Mouse (Mus musculus) 3134 (cell line): ENCODE measurements around the gene Maneal.

Source experiments
- DNase-seq: peaks from one replicate; pipeline ENCODE4 v3.0.0-alpha.2; 2011; ENCODE audit warnings: low spot score; ENCODE audit not compliant: insufficient read length; ENCODE audit errors: extremely low read depth

The Maneal gene

DNA sequence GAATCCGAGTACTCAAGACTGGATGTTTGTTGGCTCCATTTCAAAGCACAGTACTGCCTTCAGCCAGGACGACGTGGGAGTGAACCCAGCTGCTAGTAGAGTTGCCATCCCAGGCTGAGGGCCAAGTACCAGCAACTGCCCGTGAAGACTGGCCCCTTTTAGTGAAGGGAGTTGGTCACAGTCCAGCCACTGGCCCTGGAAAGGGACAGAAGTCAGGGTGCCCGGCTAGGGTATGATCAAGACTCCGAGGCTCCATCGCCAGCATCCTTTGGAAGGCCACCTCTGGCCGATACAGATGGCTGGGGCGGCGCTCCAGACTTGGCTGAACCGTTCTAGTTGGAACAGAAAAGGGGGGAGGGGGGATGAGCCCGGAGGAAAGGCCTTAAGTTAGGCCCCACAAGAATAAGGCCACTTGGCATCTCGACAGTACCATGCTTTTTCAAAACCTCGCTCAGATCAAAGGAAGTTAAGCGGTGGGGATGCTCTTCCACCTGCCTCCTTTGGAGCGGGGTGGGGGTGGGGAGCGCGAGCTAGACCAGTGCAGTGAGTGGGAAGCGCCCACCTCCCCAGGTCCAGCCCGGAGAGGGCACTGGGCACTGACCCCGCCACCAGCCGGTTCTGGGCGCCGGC lies 12.2 kb downstream of the Maneal start:
- DNase-seq: peak; percentile 74

GRCm38 (mm10) chr4:124847573-124847972 lies 14.4 kb downstream of the Maneal start:
- peak; percentile 46 for DNase-seq

GRCm38 (mm10) chr4:124843493-124843892 lies 18.5 kb downstream of the Maneal start:
- no peak for DNase-seq

DNA sequence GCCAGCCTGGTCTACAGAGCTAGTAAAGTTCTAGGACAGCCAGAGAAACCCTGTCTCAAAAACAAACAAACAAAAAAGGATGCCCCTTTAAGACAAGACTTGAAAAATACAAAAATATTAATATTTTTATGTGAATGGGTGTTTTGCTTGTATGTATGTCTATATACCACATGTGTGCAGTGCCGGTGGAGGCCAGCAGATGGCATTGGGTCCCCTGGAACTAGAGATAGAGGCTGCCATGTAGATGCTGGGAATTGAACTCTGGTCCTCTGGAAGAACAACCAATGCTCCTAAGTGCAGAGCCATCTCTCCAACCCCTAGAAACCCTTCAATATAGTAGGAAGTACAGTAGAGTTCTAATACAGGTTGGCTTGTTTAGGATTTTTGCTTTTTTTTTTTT lies 21.0 kb downstream of the Maneal start:
- DNase-seq: no peak

GRCm38 (mm10) chr4:124838035-124838700 lies 23.8 kb downstream of the Maneal start:
- no peak for DNase-seq

- no peak for DNase-seq
Measured at GRCm38 (mm10) chr4:124832796-124833195, 29.2 kb downstream of the Maneal start.

DNA sequence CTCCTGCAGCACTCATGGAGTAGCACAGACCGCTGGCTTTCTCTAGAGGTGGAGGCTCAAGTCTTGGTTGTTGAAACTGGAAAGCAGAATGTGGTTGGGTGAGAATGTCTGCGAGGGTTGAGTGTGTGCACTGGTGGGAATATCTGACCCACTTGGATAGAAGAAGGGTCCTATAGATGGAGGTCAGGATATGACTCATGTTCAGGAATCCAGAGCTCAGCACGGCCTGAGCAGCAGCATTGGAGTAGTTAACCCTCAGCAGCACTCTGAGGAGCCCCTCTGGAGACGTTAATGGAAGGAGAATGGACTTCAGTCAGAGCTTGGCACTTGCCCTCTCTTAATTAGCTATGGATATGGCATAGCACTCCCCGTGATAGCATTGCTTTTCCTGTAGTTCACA lies 32.3 kb downstream of the Maneal start:
- peak; percentile 35 for DNase-seq

DNA sequence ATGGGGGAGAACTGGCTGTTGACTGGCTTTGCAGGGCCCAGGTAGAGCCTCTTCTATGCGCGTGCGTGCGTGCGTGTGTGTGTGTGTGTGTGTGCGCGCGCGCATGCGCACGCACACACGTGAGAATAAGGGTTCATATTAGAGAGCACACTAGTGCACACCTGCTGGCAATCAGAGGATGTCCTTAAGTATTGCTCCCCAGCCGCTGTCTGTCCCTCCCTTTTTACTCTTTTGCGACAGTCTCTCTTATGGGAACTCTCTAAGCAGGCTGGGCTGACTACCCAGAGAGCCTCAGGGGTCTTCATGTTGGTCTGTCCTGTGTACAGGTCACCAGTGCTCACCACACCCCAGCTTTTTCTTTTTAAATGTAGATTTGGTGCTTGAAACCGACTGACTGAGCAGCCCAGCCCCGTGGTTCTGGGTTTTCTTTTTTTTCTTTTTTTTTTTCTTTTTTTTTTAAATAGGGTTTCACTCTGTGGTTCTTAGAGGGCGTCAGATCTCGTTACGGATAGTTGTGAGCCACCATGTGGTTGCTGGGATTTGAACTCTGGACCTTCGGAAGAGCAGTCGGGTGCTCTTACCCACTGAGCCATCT lies 36.5 kb downstream of the Maneal start:
- DNase-seq: no peak

DNA sequence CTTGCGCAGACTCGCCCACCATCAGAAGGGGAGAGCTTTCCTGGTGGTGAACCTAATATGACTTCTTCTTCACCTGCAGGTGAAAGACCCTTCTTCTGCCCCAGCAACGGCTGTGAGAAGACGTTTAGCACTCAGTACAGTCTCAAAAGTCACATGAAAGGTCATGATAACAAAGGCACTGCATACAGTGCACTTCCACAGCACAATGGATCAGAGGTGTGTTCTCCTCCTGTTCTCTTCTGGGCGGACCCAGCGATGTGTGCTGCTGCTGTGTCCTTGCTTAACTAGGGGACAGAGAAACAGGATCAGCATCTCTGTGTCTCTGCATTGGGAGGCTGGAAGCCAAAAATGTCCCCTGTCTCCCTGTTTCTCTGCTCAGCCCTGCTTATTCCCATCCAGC lies 37.0 kb downstream of the Maneal start:
- no peak for DNase-seq

DNA sequence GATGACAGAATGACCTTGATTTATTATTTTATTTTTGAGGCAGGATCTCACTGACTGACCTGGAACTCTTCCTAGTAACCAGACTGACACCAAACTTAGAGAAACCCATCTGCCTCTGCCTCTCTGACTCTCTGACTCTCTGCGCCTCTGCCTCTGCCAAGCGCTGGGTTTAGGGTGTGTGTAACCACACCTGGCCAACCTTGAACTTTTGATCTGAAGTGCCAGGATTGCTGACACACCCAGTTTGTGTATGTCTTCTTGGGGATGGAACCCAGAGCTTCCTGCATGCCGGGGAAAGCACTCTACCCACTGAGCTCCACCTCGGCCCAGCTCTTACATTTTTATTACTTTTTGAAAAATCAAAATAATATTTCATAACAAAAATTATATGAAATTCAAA lies 43.1 kb downstream of the Maneal start:
- no peak for DNase-seq

- peak; percentile 47 for DNase-seq
Measured at GRCm38 (mm10) chr4:124817803-124818202, 44.2 kb downstream of the Maneal start.

DNA sequence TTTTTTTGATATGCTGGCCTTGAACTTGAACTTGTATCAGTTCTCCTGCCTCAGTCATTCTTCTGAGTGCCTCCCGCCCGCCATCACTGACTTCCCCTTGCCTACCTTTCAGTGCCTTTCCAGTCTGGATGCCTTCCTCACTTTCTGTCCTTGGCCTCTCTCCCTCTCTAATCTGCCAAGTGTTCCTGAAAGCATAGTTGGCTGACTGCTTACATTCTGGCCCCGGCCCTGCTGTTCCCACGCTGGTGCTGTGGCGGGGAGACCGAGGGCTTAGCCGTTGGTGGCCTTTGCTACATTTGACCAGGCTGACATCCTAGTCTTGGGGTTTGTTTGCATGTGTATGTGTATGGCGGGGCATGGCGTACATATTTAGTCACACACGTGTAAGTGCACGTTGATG lies 46.1 kb downstream of the Maneal start:
- DNase-seq: no peak

GRCm38 (mm10) chr4:124811347-124811975 lies 50.5 kb downstream of the Maneal start:
- no peak for DNase-seq

- DNase-seq: no peak
Measured at GRCm38 (mm10) chr4:124810056-124810455, 51.9 kb downstream of the Maneal start.

- no peak for DNase-seq
Measured at GRCm38 (mm10) chr4:124809136-124809883, 52.7 kb downstream of the Maneal start.

DNA sequence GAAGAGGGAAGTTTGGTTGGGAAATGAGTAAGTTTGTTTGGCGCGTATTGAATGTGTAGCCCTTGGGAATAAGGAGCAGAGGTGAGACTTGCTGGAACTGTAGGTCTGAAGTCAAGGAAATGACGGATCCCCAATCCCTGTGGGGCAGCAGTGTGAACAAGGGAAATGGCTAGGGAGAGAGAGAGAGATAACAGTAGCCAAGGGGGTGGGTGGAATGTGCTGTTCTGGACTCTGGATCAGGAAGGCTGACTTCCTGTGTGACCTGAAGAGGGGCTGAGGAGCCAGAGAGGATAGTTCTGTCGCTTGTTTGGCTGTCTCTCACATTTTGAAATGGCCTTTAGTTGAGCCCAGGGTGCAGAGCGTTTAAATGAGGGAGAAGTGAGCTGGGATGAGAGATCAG lies 53.5 kb downstream of the Maneal start:
- no peak for DNase-seq
